In genomic region chr14:39117977-39118376, GRCm38 (mm10) we compare ENCODE assay signal across 16 mouse cellular contexts.
"Had no signal": no experiment of that assay in that cellular context is flagged by ENCODE, and none has a peak within 500 bp of the region (broad histone marks: within the 10 kb centered on the region; RNA-seq: fewer than 3 reads in every experiment).

No protein-coding gene starts in this region.

- H3K4me3 ChIP-seq: limb, embryonic 10.5 days; limb, embryonic 13.5 days; liver, embryonic 13.5 days had no signal

- ATAC-seq: hindbrain, embryonic 16.5 days had no signal

- H3K9ac ChIP-seq: limb, embryonic 13.5 days; liver, embryonic 13.5 days had no signal

- DNase-seq: layer of hippocampus, adult 9-11 months; liver; liver, embryonic 13.5 days; lung, adult 2 months; lung, postnatal 14 days; lung, postnatal 4 days; midbrain, embryonic 14.5 days; right cerebral cortex, postnatal 14 days; right cerebral cortex, postnatal 4 days; thymus, adult 2 months; thymus, postnatal 25 days had no signal

- H3K4me2 ChIP-seq: limb, embryonic 13.5 days; liver, embryonic 13.5 days; midbrain, embryonic 11.5 days had no signal

- H3K9me3 ChIP-seq: limb, embryonic 10.5 days; limb, embryonic 13.5 days; liver, embryonic 13.5 days had no signal

- H3K27me3 ChIP-seq: limb, embryonic 13.5 days; liver, embryonic 13.5 days had no signal

- H3K36me3 ChIP-seq: limb, embryonic 10.5 days; limb, embryonic 13.5 days; liver, embryonic 13.5 days had no signal

- H3K4me1 ChIP-seq: limb, embryonic 10.5 days; limb, embryonic 13.5 days; liver, embryonic 13.5 days had no signal

- H3K27ac ChIP-seq: limb, embryonic 10.5 days; limb, embryonic 13.5 days; liver, embryonic 13.5 days; stomach, postnatal 0 days had no signal
